ENCODE assay signal across 8 mouse cellular contexts in genomic region chr8:70804481-70805206, GRCm38 (mm10). TPM values are rescaled to one million over a fixed set of nuclear protein-coding genes. Genes with fewer than 3 reads are reported as not detected.
DNase-seq lines count a peak whose midpoint lies in the region; ATAC-seq lines count a peak whose summit lies in the region.

Gene Mast3 (minus strand): TSS chr8:70805054.

- under 1% methylated on average over 45 of the region's 45 CpGs for WGBS in embryonic facial prominence, embryonic 13.5 days
- 1% methylated on average over 45 of the region's 45 CpGs for WGBS in liver, embryonic 11.5 days

- H3K4me3 ChIP-seq in embryonic facial prominence, embryonic 13.5 days: peak within 1 kb of the TSS; percentile 59
- H3K4me3 ChIP-seq in liver, embryonic 11.5 days (ENCODE audit: low read depth, low read length): peak within 1 kb of the TSS; percentile 63

- H3K4me2 ChIP-seq in embryonic facial prominence, embryonic 13.5 days: peak within 1 kb of the TSS; percentile 89
- H3K4me2 ChIP-seq in liver, embryonic 11.5 days: peak within 1 kb of the TSS; percentile 99

- DNase-seq in left cerebral cortex, adult 18-20 months (ENCODE audit: low spot score in 2 of 2): peak; percentile 85 to 88
- no peak for DNase-seq in left cerebral cortex, adult 11 months (ENCODE audit: low spot score)
- DNase-seq in heart, adult 8-10 months (ENCODE audit: low spot score): peak; percentile 80
- DNase-seq in kidney, adult 9 months: peak; percentile 85
- peak; percentile 84 for DNase-seq in liver, embryonic 11.5 days (ENCODE audit: low spot score)
- peak; percentile 79 for DNase-seq in naive thymus-derived CD4-positive, alpha-beta T cell, adult 2 months (ENCODE audit: low read depth)
- DNase-seq in splenic B cell, adult 2 months (ENCODE audit: low read depth, low spot score): peak; percentile 88

- H3K9ac ChIP-seq in embryonic facial prominence, embryonic 13.5 days: peak within 1 kb of the TSS; percentile 65
- peak within 1 kb of the TSS; percentile 52 for H3K9ac ChIP-seq in liver, embryonic 11.5 days (ENCODE audit: low read depth, low read length)

- peak within 1 kb of the TSS; percentile 5; the same call in 1 of the 2 replicates for H3K27ac ChIP-seq in embryonic facial prominence, embryonic 13.5 days
- peak within 1 kb of the TSS; percentile 4; the same call in 1 of the 2 replicates for H3K27ac ChIP-seq in liver, embryonic 11.5 days (ENCODE audit: low read depth, low read length)

- peaks cover 70% of the 10 kb centered on the region for H3K27me3 ChIP-seq in embryonic facial prominence, embryonic 13.5 days
- H3K27me3 ChIP-seq in liver, embryonic 11.5 days (replicated peaks; ENCODE audit: control insufficient read depth, insufficient read depth, low read length): peaks cover 20% of the 10 kb centered on the region
- H3K27me3 ChIP-seq in splenic B cell, adult 2 months (ENCODE audit: control insufficient read depth, insufficient read depth, low read length, poor library complexity, severe bottlenecking): no peaks in the 10 kb centered on the region

- H3K9me3 ChIP-seq in embryonic facial prominence, embryonic 13.5 days: no peaks in the 10 kb centered on the region
- no peaks in the 10 kb centered on the region for H3K9me3 ChIP-seq in liver, embryonic 11.5 days (ENCODE audit: control insufficient read depth, low read length)

- no peaks in the 10 kb centered on the region for H3K36me3 ChIP-seq in embryonic facial prominence, embryonic 13.5 days
- no peaks in the 10 kb centered on the region for H3K36me3 ChIP-seq in liver, embryonic 11.5 days (ENCODE audit: control insufficient read depth, insufficient read depth, low read length)
- H3K36me3 ChIP-seq in splenic B cell, adult 2 months (ENCODE audit: control insufficient read depth, insufficient read depth, low read length, poor library complexity, severe bottlenecking): no peaks in the 10 kb centered on the region

- ATAC-seq in embryonic facial prominence, embryonic 13.5 days (ENCODE audit: insufficient number of reproducible peaks, insufficient read depth, low FRiP score, low TSS enrichment, low read depth): peak; percentile 75
- ATAC-seq in liver, embryonic 11.5 days (replicated peaks; ENCODE audit: low FRiP score): peak; percentile 86

- peaks cover 15% of the 10 kb centered on the region for H3K4me1 ChIP-seq in embryonic facial prominence, embryonic 13.5 days
- peaks cover 22% of the 10 kb centered on the region for H3K4me1 ChIP-seq in liver, embryonic 11.5 days (replicated peaks; ENCODE audit: control insufficient read depth, insufficient read depth, low read length)

RNA-seq across cellular contexts. Expression of gene Mast3, which starts in this region (rescaled TPM):
- total RNA-seq in left cerebral cortex, adult 18-20 months (2021): 100 to 1,000 TPM; 317 to 334 TPM
- 12.5 and 13.8 TPM in 2 replicates for polyA plus RNA-seq in embryonic facial prominence, embryonic 13.5 days (2015; fragmentation: Nextera tagmentation; extraction: Ambion mirVana)
- 1 to 10 TPM; 6.5 to 8.4 (median 7.1) TPM for total RNA-seq in heart, adult 8-10 months (2022)
- 18.2 and 19.3 TPM in 2 replicates for polyA plus RNA-seq in liver, embryonic 11.5 days (2014; fragmentation: Nextera tagmentation; extraction: Ambion mirVana)

Comparison
In these comparisons a context has a peak if more than half of its experiments do, and no peak if none do; other contexts are left out.
1. RNA of gene Mast3 (total RNA-seq): 317 to 334 TPM in left cerebral cortex, adult 18-20 months; 6.5 to 8.4 TPM in heart, adult 8-10 months; every median in the first group is over 10 times any median in the second.